Mouse (Mus musculus) sigmoid colon, adult 10 weeks (tissue): ENCODE results near the gene Cbarp. TPM values are rescaled to one million over a fixed set of nuclear protein-coding genes. Genes with fewer than 3 reads are reported as not detected.

Source experiments
- polyA plus RNA-seq: library from polyadenylated mRNA; stranded (reverse); fragments of 350-450 nt; fragmentation: Illumina TruSeq; extraction: RNeasy Lipid Tissue Mini Kit (QIAGEN cat#74804); gene quantifications from one replicate; pipeline ENCODE4 v1.2.3, GENCODE M21; 2014; ENCODE audit warnings: low read depth, low replicate concordance

The Cbarp gene
- not detected for polyA plus RNA-seq

DNA sequence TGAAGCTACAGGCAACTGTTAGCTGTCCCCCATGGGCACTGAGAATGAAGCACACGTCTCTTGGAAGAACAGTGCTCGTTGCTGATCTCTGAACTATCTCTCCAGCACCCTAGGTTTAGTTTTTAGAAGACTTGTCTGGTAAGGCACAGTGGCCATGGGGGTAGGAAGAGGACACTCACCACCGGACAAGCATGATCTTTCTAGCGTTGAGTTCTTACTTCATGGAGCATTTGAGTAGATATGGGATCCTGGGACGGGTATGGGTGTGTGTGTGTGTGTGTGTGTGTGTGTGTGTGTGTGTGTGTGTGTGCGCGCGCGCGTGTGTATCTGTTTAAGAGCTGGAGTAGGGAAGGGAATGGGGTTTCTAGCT is at the start of gene Cbarp:
Cbarp (minus strand) TSS at position 170 of the 370 bp plus-strand sequence.

DNA sequence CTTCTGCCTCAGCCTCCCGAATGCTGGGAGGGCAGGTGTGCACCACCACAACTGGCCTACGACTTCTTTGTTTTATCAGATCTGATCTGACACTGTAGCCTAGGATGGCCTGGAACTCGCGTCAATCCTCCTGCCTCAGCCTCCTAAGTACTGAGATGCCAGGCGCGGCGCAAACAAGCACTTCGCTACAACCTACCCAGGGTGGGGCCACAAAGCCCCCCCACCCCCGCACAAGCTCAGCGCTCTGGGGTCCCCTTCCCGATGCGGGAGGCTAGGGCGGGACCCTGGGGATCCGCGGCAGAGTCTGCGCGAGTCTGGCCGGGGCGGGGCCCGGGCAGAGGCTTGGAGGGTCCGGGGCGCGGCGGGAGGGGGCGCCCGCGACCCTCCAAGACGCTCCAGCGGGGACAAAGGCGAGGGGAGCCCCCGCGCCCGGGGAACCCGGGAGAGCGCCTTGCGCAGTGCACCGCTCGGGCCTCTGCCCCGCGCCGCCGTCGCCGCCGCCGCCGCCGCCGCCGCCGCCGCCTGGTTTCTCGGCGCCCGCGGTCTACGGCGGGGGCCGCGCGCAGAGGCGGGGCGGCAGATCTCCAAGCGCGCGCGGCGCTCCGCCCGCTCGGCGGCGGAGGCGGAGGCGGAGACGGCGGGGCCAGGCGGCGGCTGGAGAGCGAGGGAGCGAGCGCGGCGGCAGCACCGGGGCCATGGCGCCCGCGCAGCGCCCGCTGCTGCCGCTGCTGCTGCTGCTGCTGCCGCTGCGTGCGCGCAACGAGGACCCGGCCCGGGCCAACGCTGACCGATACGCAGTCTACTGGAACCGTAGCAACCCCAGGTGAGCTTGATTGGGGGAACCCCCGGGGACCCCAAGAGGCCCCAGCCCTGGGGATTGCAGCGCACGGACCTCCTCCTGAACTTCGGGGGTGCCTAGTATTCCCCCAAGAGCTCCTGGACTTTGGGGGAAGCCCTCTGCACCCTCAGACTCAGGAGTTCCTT is 38.7 kb upstream of the Cbarp start, which contains the start of gene Efna2:
Efna2 (plus strand) TSS at position 415 of the 984 bp plus-strand sequence.

DNA sequence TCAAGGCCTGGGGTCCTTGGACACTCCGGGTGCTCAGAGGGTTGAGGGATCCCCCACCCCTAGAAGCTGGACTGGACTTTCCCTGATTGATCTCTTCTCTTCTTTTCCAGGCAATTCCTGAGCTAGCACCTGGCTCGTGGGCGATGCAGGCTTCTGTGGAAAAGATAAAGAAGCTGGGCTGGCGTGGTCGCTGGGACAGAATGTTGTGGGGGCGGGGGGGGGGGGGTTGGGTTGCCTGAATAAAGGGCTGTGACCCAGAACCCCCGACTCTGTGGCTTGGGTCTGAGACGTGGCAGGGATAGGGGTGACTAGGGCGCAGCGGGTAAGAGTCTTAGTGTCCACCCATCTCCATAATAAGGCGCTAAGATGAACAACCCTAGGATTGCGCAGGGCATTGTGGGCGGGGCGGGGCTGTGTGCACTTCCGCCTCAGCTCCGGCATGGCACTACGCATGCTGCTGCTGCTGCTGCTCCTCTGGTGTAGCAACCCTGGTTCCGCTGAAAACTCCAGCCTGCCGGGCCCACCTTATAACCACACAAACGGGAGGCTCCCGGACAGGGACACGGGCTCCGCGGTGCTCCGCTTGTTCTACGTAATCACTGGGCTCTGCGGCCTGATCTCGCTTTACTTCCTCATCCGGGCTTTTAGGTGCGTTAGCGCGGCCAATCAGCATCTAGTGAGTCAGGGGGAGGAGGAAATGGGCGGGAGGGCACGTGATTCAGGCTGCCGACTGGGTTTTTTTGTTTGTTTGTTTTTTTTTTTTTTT is 32.1 kb upstream of the Cbarp start, which contains the start of gene 1600002K03Rik:
1600002K03Rik (plus strand) TSS at position 418 of the 766 bp plus-strand sequence.

DNA sequence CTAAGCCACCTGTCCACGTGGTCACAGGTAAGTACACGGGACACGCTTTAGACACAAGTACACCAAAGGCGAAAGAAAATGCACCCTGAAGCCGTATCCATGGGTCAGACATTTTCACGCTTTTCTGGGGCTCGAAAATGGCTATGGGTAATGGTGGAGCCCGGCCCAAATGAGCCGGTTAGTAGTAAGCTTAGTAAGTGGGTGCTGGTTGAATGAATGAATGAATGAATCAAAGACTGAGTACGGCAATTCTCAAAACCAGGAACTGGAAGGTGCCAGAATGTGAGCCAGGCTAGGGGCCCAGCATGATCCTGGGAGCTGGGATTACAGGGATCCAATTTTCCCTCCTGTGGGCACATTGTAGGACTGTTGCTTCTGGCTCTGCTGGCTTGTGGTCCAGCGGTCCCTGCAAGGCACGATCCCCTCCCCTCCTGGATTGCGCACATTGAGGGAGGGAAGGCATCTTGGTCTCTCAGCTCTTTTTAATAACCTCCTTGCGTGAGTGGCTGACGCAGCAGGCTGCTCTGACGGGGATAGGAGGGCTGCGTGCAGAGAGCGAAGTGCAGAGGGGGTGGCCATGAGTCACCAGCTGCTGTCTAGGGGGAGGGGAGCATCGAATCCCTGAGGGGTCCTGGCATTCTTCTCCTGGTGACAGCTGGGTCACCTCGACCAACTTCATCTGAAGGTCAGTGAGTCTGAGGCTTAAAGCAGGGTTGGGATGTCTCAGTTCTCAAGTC is 24.9 kb upstream of the Cbarp start, which contains the start of gene Cirbp:
Cirbp (plus strand) TSS at position 594 of the 737 bp plus-strand sequence.

DNA sequence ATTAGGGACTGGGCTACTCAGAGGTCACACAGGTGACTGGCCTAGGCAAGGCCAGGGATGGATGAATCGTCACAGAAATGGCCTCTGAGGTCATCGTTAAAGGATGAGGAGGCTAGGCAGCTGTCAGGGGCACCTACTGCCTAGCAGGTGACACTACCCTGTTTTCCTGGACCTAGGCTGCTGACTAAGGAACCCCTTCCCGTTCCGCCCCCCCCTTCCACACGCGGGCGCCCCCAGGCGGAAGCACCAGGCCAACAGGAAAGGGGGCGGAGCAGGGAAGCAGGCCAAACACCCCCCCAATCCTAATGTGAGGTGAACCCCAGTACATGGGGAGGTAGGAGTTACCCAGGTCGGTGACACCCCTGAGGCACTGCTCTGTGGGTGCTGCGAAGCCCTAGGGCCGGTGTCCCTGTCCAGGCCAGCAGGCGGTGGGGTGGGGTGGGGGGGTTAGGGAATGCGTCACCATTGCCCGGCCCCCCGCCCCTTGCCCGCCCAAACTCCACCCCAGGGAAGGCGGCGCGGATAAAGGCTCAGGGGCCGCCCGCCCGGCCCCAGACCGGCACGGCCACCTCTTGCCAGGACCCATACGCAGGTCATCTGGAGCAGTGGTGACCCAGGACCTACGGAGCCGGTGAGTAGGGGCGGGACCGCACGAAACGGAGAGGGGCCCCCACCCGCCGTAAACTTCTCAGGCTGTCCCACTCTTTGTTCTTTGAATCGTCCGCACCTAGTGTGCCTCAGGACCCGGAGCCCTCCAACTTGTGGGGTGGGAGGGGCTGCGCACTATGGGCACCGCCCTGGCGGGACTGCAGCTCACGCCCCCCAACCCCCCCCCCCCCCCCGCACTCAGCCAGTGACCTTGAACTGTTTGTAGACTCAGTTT is 7.3 kb upstream of the Cbarp start, which contains the start of gene Midn:
Midn (plus strand) TSS at position 554 of the 883 bp plus-strand sequence.

DNA sequence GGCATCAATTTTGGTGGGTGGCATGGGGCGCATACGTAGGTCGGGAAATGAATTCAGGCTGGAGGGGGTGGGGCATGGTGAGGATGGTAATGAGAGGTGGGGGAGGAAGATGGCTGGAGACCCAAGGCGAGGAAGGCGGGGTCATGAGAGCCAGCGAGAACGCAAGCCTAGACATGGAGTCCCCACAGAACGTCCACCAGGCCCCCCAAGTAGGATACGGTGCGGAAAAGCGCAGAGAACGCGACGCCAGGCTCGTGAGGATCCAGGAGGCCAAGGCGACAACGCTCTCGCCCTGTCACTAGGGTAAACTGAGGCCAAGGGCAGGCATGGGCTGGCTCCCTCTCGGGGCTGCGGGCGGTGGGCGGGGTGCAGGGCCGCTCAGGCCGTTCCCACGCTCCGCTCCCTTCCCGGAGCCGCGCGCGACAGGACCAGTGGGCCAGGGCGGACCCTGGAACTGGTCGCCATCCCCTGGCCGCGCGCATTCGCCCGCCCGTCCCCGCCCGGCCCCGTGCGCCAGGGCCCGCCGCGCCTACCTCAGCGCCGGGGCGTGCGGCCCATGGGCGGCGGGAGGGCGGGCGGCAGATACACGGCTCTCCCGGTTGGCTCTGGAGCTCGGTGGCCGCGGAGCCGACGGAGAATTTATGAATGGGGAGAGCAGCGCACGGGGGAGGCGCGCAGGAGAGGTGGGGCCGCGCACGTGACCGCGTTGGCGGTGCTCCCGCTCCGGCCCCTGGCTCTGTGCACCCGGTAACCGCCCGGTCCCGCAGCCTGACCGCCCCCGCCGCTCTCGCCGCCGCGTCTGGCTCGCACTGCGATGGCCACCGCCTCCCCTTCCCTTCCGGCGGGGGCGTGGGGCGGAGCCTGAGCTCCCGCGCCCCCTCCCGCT is 1.8 kb downstream of the Cbarp start, which contains the start of gene Atp5d:
Atp5d (plus strand) TSS at position 80 of the 886 bp plus-strand sequence.

DNA sequence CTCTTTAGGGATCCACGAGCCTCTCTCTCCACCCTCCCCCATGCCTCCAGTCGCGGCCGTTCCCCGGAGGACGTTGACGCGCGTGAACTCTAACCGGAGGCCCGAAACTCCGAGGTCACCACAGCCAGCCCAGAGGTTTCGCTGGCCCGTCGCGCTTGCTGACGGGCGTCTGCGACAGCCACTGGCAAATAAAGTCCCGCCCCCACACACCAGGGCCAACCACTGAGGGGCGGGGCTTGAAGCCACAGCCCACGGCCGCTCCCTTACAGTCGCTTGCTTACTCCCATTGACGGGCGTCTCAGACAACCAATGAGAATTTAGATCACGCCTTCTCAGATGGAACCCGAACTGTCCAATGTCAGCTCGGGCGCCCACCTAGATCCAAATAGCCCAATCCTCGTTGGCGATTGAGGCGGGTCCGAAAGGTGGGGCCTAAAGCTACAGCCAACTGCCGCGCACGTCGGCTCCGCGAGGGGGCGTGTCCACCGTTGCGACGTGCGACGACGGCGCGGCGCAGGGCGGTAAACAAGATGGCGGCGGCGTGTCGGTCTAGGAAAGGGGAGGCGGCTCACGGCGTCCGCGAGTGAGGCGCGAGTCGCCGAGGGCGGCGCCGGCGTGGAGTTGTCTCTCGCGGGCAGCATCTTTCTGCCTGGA is 25.2 kb downstream of the Cbarp start, which contains the start of gene Stk11:
Stk11 (plus strand) TSS at position 514 of the 654 bp plus-strand sequence.

DNA sequence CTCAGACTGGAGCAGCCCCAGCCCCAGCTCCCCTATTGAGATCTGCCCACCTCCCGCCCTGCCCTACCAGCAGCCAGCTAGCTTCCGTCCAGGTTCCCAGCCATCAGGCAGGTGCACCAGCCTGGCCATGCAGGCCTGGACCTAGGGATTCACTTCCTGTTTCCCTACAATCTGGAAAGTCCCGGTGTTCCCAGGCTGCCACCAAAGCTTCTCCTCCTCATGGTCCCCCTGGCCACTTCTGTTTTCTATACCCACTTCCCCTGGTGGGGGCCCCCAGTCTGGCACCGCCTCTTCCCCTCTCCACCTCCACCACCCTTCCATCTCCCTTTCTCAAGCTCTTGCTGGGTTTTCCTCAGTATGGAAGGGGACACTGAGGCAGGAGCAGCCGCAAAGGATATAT is 35.2 kb downstream of the Cbarp start, which contains the start of gene Sbno2:
Sbno2 (minus strand) TSS at position 112 of the 400 bp plus-strand sequence.

Other genes starting within 250 kb of the Cbarp start
- 0.88 TPM for gene Cfd, start 250.0 kb downstream of the Cbarp start, polyA plus RNA-seq
- 0.19 TPM for gene Med16, start 231.9 kb downstream of the Cbarp start, polyA plus RNA-seq
- not detected for gene Gm26602, start 230.0 kb downstream of the Cbarp start, polyA plus RNA-seq
- 0.35 TPM for gene Kiss1r, start 223.9 kb downstream of the Cbarp start, polyA plus RNA-seq
- gene R3hdm4, start 219.6 kb downstream of the Cbarp start, polyA plus RNA-seq: 21.3 TPM
- 2.5 TPM for gene Arid3a, start 213.8 kb downstream of the Cbarp start, polyA plus RNA-seq
- 0.79 TPM for gene Wdr18, start 180.7 kb downstream of the Cbarp start, polyA plus RNA-seq
- not detected for gene Grin3b, start 170.1 kb downstream of the Cbarp start, polyA plus RNA-seq
- 0.22 TPM for gene Tmem259, start 156.5 kb downstream of the Cbarp start, polyA plus RNA-seq
- gene Cnn2, start 152.3 kb downstream of the Cbarp start, polyA plus RNA-seq: 4.2 TPM
- 0.41 TPM for gene Abca7, start 144.3 kb downstream of the Cbarp start, polyA plus RNA-seq
- not detected for gene Arhgap45, start 124.2 kb downstream of the Cbarp start, polyA plus RNA-seq
- 0.63 TPM for gene Polr2e, start 101.0 kb downstream of the Cbarp start, polyA plus RNA-seq
- 21.4 TPM for gene Gpx4, start 93.7 kb downstream of the Cbarp start, polyA plus RNA-seq
- gene Sbno2, start 35.3 kb downstream of the Cbarp start, polyA plus RNA-seq: 1.6 TPM
- 6.7 TPM for gene Stk11, start 25.0 kb downstream of the Cbarp start, polyA plus RNA-seq
- gene Atp5d, start 2.2 kb downstream of the Cbarp start, polyA plus RNA-seq: 0.50 TPM
- 13.1 TPM for gene Midn, start 7.4 kb upstream of the Cbarp start, polyA plus RNA-seq
- 23.0 TPM for gene Cirbp, start 25.1 kb upstream of the Cbarp start, polyA plus RNA-seq
- gene 1600002K03Rik, start 32.1 kb upstream of the Cbarp start, polyA plus RNA-seq: not detected
- gene Efna2, start 38.6 kb upstream of the Cbarp start, polyA plus RNA-seq: 0.79 TPM
- 4.9 TPM for gene Mum1, start 85.6 kb upstream of the Cbarp start, polyA plus RNA-seq
- gene Ndufs7, start 108.3 kb upstream of the Cbarp start, polyA plus RNA-seq: 12.8 TPM
- not detected for gene Gamt, start 120.2 kb upstream of the Cbarp start, polyA plus RNA-seq
- gene Dazap1, start 120.7 kb upstream of the Cbarp start, polyA plus RNA-seq: 27.3 TPM
- gene Rps15, start 151.6 kb upstream of the Cbarp start, polyA plus RNA-seq: 2.1 TPM
- not detected for gene Apc2, start 155.1 kb upstream of the Cbarp start, polyA plus RNA-seq
- 0.98 TPM for gene 2310011J03Rik, start 179.7 kb upstream of the Cbarp start, polyA plus RNA-seq
- not detected for gene Pcsk4, start 188.7 kb upstream of the Cbarp start, polyA plus RNA-seq
- 0.88 TPM for gene Reep6, start 189.1 kb upstream of the Cbarp start, polyA plus RNA-seq
- 0.57 TPM for gene Adamtsl5, start 207.6 kb upstream of the Cbarp start, polyA plus RNA-seq
- gene Plk5, start 215.6 kb upstream of the Cbarp start, polyA plus RNA-seq: not detected
- gene Mex3d, start 246.8 kb upstream of the Cbarp start, polyA plus RNA-seq: 6.1 TPM